Mouse (Mus musculus): ENCODE measurements around the gene Il4.

GRCm38 (mm10) chr11:53605609-53606008 is 12.9 kb downstream of the Il4 start:
- no peak for TF ChIP-seq HCFC1 (IDR thresholded peaks at IDR 0.05; ENCODE audit: borderline replicate concordance, insufficient read depth, low read length)
- no peak for TF ChIP-seq MAFK (IDR thresholded peaks at IDR 0.05; ENCODE audit: insufficient read depth, low read depth, low read length)
- no peak for TF ChIP-seq ZNF384 (IDR thresholded peaks at IDR 0.05; ENCODE audit: low read depth, low read length)
- no peak for TF ChIP-seq ZC3H11A (IDR thresholded peaks at IDR 0.05; ENCODE audit: borderline replicate concordance, low read depth, low read length)

All from ES-E14 (cell line).